Mouse (Mus musculus) cerebral cortex, adult 2 months (tissue): ENCODE measurements around the gene Fkbp1b.

ENCODE experiments used
- WGBS: fragments of 180-500 bp; shearing (Covaris S2); methylation state at CpG from one replicate; pipeline ENCODE4 v1.1.7; 2018; 5-methylcytosine and 5-hydroxymethylcytosine counted together

Fkbp1b gene

GRCm38 (mm10) chr12:4842890-4843597 is 1.7 kb upstream of the Fkbp1b start, which contains the start of gene Wdcp:
Gene Wdcp, plus strand, starts transcription at chr12:4843303.
- WGBS, result under 1% methylated on average over 30 of the region's 30 CpGs

DNA sequence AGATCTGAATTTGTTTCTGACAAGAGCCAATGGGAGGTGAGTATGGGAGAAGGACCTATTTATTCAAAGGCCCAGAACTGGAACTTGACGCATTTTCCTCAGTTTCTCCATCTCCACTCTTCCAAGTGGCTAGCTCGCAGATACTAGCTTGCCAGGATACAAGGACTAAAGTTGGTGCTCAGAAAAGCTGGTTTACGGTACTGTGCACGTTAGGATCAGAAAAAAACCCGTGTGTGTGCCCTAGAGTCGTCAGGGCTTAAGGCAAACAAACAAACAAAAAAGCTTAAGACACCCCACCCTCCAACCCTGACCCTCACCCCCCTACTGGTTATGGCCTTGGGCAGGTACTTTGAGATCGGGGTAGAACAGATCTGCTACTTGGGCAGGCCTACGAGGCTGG is 1.1 kb upstream of the Fkbp1b start:
- 89% methylated on average over 8 of the region's 8 CpGs for WGBS

GRCm38 (mm10) chr12:4840741-4841140 is 650 bp downstream of the Fkbp1b start:
- WGBS, result 3% methylated on average over 11 of the region's 11 CpGs

DNA sequence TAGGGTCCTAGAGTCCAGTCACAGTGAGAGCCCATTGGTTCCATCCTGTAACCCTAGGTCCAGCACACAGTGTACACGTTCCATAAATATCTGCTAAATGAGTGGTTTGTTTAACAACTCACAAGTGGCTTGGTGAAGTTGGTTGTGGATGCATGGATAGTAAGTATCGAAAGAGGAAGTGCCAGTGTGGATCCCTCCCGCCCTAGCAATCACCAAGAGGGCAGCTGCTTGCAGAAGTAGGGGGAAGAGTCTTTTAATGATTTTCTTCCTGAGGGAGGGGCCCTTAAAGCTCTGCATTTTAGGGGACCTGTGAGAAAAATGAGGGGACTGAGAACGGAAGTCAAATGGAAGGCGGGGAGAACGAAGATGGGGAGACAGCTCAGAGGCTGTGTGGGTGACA is 1.4 kb downstream of the Fkbp1b start:
- 52% methylated on average over 6 of the region's 6 CpGs for WGBS

DNA sequence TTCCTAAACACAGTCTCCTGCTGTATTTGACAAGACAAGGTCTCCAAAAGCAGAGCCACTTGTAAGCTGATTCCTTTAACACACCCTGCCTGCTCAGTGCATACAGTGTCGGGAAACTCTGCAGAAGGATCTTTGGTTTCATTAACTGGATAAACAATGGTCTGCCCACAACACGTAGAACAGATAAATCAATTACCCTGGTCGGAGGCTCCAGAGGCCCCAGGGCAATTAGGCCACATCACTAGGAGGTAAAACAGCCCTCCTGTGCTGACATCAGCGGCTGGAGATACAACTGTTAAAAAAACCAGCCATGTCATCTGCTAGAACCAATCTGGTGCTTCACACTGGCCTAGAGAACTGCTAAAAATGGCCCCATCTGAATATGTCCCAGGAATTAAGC is 4.4 kb downstream of the Fkbp1b start:
- WGBS, result 55% methylated on average over 4 of the region's 4 CpGs

DNA sequence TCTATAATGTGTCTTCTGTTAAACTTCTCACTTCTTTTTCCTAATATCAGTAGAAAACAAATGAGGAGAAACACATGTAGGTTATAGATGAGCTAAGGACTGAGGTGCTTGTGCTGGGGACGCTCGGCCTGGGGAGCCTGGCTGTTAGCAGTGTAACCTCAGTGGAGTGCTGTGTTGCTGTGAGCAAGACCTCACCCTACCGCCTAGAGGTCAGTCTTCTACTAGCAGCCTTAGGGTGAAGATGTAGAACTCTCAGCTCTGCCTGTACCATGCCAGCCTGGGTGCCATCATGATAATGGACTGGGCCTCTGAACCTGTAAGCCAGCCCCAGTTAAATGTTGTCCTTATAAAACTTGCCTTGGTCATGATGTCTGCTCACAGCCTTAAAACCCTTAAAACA is 14.1 kb downstream of the Fkbp1b start:
- WGBS, result 77% methylated on average over 3 of the region's 3 CpGs

DNA sequence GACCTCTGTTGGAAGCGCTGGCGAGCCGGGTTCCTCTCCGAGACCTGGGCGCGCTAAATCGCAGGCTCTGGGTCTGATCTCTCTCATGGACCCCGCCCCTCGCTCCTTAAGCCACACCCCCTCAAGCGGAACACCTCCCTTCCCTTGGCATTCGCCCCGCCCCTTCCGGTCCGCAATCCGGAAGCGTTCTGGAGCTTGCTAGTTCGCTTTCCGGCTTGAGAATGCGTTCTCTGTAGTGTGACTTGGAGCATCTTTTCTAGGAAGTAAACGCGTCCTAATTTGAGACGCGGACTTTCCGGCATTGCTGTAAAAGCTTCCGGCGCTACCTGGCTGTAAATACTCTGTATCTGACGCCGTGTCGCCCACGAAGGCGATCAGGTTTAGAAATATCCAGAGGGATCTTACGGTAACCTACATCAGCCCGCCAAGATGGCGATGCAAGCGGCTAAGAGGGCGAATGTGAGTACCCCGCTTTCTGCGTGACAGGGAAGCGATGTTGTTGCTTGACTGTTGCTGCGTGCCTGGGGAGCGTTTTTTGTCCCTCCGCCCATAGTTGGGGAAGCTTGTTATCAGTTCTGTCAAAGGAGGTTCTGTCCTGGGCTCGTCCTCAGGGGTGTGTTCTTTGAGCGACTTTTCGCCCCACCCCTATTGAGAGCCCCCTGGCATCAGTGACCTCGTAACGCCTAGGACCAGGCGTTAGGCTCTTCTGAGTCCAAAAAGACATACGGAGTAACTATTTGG is 23.9 kb downstream of the Fkbp1b start, which contains the start of gene Sf3b6:
Gene Sf3b6 (plus strand): TSS at position 184 of the 741 bp plus-strand sequence.
- WGBS, result under 1% methylated on average over 49 of the region's 49 CpGs

DNA sequence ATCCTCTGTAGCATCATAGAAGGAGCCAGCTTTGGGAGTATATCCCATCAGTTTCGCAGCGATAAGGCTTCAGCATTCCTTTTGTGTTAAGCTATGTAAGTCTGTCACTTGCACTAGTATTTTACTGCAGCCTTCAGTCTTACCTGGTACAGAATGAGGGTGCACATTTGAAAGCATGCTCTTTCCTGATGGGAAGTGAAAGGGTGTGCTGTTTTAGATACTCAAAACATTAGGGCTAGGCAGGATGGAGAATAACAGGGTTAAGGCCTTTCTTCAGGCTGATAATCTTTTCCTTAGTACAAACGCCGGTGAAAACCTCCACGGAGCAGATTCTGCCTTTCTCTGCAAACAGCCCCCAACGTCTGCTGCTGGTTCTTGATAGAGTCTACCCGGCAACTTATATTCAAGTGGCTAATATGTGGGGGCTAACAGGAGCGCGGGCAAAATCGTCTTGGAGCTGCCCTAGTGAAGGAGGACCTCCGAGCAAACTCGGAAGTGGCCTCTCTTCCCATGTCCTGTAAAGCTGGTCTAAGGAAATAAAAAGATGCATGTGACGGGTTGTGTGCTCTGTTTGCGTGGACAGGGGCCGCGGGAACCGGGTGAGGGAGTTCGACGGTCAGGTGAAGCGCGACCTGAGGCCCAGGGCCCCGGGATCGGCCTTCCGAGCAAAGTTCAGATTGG is 24.6 kb downstream of the Fkbp1b start:
- 5% methylated on average over 24 of the region's 24 CpGs for WGBS

DNA sequence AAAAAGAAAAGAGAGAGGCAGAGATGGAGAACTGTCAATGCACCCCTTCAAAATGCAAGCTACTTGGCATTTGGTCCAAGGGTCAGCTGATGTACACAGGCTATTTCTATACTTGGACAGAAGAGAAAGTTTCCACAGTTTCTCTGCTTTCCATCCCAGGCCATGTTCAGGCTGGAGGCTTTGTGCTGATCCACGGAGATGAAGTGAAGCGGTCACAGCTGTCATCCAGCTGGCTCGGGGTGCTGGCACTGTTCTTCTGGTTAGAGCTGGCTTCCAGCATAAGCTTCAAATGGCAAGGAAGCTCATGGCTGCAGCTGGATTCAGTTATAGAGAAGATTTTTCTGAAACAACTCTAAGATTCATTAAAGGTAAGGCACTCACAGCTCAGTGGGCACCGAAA is 27.8 kb downstream of the Fkbp1b start:
- WGBS, result 65% methylated on average over 4 of the region's 4 CpGs

GRCm38 (mm10) chr12:4811705-4812104 is 29.7 kb downstream of the Fkbp1b start:
- WGBS, result 70% methylated on average over 3 of the region's 3 CpGs

DNA sequence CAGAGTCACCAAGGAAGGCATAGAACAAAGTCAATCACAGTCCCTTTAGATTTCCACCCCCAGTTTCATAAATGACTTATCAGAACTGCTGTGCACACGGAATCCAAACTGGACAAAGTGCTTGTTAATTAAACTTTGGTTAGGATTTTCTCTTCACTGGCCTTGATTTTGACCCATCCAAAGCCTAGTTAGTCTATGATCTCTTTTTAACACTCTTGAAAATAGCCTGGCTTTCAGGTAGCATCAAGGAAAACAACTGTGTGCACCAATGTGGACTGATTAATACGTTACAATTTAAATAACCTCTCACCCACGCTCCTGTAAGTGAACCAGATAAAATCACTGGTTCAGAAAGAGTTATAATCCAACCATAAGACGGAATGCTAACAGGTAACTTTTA is 30.4 kb downstream of the Fkbp1b start:
- WGBS, result 84% methylated on average over 4 of the region's 4 CpGs

DNA sequence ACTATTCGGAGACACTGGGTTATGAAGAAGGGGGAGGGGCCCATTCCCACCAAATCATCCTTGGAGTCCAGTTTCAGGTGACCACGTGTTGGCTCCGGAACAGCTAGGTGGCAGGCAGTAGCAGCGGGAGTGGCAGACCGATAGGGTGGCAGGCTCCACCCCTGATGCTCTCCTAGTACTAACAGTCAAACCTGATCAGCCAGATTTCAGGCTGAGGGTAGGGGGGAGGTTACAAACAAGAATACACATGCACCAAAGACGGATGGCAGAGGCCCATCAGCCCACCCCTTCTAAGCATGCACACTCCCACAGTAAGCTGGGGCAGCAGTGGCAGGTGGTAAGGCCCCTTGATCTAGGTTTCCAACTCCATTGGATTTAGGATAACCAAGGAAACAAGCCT is 43.9 kb downstream of the Fkbp1b start:
- WGBS, result 84% methylated on average over 6 of the region's 6 CpGs

- 65% methylated on average over 1 of the region's 1 CpGs for WGBS
Observed at GRCm38 (mm10) chr12:4793718-4794117, 47.7 kb downstream of the Fkbp1b start.

- 95% methylated on average over 25 of the region's 25 CpGs for WGBS
Observed at GRCm38 (mm10) chr12:4788128-4788527, 53.3 kb downstream of the Fkbp1b start.

DNA sequence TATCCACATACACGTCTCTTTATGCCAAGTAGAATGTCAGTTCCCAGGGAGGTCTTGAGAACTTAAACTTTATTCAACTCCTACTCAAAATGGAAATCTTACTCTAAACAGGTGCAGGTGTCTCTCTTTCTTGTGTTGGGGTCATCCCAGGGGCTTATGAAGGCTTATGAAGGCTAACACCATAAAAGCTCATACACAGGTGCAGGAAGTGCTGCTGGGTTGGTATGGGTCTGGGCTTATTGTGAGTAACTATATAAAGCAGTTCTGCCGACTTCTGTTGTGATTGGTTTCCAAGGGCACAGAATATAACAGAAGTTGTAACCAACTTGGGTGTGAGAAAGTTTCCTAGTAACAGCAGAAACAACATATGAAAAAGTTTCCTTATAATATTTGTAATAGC is 56.9 kb downstream of the Fkbp1b start:
- 72% methylated on average over 2 of the region's 2 CpGs for WGBS

DNA sequence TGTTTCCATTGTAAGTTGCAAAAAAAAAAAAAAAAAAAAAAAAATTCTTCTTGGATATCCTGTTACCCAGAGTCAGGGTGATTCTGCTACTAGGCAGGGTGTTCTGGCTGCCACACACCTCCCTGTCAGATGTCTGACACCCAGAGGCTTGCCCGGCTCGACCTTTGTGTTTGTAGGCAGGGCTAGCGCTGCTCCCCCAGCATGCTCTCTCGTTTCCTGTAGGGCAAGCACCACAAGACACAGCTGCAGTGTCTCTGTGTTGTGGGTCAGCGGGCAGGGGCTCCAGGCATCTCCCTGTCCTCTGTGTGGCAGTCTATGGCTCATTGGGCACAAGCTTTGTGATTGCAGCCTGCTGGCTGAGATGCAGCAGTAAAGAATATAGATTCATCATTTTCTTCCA is 57.8 kb downstream of the Fkbp1b start:
- WGBS, result 70% methylated on average over 5 of the region's 5 CpGs
